Mouse (Mus musculus) right cerebral cortex, postnatal 10 days (tissue): ENCODE measurements at regions not wholly inside any gene's neighbourhood (a gene's known extent, or its start where the extent isn't known, plus 50 kb on each side); places are given as distances from the start of the nearest gene placed in this dataset.
"Not testable (repeated sequence)": the region's sequence is repeated elsewhere in the genome, so short reads cannot be mapped to it uniquely, and the experiment has no call there.

Experiments used
- DNase-seq, 2 experiments: peaks; one replicate each; pipeline ENCODE4 v3.0.0; 2021; ENCODE audit warnings: low spot score in 2 of 2

DNA sequence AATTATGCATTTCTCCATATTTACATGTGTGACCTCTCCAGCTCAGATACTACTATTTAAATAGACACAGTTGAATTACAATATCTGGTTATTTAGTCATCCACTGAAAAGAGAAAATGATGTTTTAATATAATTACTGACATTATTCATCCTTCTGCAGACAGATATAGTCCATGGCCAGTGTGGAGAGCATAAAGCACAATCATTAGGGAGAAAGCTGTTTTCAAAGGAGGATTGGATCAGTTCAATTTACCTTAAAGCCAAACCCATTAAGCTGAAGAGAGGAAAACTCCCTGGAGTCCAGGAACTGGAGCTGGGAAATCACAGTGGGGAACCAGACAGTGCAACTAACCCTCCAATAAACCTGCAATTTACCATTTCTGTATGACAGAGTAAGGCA, 339.8 kb upstream of the Rgs17 start:
- no peak for DNase-seq

GRCm38 (mm10) chr10:6265662-6266061, 343.5 kb upstream of the Rgs17 start:
- DNase-seq = no peak

DNA sequence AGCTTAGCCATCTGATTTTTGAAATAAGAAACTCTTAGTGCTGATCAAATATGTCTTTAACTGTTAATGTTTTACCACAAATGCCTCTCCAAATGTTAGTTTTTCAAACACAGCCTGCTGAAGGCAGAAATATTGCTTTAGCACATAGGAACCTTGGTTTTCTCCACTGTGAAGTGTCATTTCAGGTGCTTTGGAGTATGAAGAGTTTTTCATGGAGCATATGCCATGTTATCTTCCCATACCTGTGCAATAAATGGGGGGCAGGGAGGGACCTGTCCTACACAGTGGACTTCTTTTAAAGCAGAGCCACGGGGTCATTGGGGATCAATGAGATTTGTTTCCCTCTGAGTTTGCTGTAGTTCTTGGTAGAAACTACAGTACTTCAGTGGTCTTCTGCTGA, 369.2 kb upstream of the Rgs17 start:
- DNase-seq = no peak

DNA sequence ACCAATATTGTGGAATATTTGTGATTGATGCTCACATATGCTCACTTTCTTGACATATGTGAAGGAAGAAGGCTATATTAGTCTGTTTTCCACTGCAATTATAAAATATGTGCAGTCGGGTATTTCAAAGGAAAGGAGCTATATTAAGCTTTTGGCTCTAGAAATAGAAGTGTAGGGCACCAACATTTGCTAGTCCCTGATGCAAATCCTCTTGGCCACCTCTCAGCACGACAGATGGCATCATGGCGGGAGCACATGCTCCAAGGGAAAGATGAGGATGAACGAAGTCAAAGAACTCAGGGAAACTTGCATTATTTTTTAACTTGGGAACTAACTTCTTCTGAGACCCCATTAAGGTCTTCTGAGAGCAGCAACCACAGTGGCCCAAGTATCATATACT, 374.4 kb upstream of the Rgs17 start:
- DNase-seq = peak; percentile 80 to 83

DNA sequence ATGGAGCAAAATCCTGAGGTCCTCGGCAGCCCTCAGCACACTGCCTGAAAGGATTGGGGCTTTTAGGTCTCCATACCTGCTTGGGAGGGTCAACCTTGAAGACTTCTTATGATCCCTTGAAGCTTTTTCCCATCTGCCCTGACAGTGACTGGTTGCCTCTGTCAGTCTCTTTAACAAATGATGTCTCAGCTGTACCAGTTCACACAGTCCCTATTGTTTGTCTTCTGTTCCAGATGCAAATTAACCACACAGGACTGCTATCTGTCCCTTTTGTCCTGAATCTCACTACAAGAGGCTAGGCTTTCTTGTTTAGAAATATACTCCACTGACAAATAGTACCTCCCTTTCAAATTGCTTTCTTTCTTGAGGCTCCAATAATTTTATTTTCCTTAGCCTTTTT, 375.6 kb upstream of the Rgs17 start:
- DNase-seq = no peak

DNA sequence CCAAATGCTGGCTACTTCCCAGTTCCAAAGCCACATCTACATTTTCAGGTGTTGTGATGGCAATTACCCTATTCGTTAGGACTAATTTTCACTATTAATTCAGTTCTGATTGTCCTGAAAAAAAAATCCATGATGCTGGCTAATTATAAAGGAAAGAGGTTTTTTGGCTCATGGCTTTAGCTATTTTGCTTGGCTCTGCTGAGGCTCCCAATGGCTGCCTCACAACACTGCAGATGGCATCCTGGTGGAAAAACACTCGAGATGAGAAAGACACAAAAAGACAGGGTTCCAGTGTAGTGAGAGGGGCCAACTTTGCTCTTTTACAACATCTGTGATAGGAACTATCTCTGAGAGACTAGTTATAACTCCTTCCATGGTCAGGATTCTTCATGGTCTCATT, 376.5 kb upstream of the Rgs17 start:
- no peak for DNase-seq

DNA sequence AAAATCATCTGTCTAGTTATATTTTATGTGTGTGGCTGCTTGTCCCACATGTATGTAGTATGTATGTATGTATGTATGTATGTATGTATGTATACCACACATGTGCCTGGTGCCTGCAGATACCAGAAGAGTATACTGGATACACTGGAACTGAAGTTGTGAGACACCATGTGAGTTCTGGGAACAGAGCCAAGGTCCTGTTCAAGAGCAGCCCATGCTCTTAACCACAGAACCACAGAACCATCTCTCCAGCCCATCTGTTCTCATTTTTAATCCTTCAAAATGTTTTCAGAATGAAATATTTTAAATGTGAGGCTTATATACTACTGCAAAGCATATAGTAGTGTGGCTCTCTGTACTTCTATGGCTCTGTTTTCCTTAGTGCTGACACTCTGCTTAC, 379.3 kb upstream of the Rgs17 start:
- DNase-seq = peak in 1 of 2 experiments; percentile 32

DNA sequence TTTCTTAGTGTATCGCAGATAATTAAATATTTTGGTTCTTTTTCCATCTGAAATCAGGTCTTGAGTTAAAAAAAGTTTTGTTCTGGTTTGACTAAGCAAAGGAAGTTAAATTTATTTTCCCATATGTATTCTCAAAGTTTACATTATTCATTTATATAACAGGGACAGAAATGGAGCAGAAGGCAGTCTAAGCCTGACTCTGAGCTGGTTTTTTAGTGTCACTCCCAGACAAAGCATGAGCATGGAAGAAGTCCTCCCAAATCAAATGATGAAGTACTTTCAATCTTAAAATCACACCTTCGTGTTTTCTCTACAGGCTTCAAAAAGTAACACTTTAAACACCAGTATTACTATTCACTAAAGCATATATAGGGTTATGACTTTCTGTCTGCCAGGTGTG, 387.2 kb upstream of the Rgs17 start:
- no peak for DNase-seq

GRCm38 (mm10) chr10:6341572-6341971, 416.7 kb upstream of the Oprm1 start:
- DNase-seq = no peak

- not testable (repeated sequence) for DNase-seq
These were observed 409.1 kb upstream of the Oprm1 start for GRCm38 (mm10) chr10:6349216-6349615.

DNA sequence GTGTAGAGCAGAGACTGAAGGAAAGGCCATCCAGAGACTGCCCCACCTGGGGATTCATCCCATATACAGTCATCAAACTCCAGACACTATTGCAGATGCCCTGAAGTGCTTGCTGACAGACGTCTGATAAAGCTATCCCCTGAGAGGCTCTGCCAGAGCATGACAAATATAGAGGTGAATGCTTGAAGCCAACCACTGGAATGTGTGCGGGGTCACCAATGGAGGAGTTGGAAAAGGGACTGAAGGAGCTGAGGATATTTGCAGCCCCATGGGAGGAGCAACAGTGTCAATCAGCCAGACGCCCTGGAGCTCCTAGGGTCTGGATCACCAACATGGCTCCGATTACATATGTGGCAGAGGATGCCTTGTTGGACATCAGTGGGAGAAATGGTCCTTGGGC, 392.1 kb upstream of the Oprm1 start:
- no peak for DNase-seq

GRCm38 (mm10) chr10:6371666-6372065, 386.6 kb upstream of the Oprm1 start:
- DNase-seq = no peak

GRCm38 (mm10) chr10:6417336-6418105, 340.8 kb upstream of the Oprm1 start:
- not testable (repeated sequence) for DNase-seq

GRCm38 (mm10) chr10:6418234-6418633, 340.1 kb upstream of the Oprm1 start:
- DNase-seq = not testable (repeated sequence)

- no peak for DNase-seq
These were observed 292.5 kb upstream of the Oprm1 start for GRCm38 (mm10) chr10:6465824-6466223.

DNA sequence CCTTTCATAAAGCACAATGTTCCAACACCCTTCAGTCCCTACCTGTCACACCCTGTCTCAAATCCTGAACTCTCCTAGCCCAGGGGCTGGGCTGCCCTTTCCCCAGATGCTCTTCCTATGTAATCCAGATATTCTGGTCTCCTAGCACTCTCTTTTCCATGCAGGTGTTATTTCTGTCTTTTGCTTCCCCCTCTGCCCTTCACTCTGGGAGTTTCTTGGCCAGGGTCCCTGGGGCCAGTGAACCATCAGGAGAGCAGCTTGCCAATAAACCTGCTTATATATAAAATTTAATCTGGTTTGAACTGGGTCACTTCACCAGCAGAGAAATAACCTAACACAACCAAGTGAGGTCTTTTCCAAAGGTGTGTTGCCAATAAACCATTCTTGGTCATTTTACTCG, 278.0 kb upstream of the Oprm1 start:
- DNase-seq = no peak

GRCm38 (mm10) chr10:6488605-6489004, 269.7 kb upstream of the Oprm1 start:
- DNase-seq = no peak

- DNase-seq = no peak
These were observed 265.6 kb upstream of the Oprm1 start for GRCm38 (mm10) chr10:6492694-6493093.

DNA sequence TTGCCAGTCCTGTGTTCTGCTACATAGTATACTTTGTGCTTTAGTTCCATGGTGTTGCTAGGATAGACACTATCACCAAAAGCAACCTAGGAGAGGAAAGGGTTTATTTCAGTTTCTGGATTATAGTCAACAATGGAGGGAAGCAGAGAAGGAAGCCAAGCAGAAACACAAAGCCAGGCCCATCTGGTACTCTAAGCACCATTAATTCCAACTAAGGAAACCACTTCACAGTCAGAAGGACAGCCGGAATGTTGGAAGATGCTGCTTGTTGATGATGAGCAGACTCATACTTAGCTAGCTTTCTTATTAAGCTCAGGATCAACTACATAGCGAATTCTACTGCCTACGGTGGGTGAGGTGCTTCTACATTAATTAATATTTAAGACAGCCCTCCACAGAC, 263.2 kb upstream of the Oprm1 start:
- DNase-seq = no peak

DNA sequence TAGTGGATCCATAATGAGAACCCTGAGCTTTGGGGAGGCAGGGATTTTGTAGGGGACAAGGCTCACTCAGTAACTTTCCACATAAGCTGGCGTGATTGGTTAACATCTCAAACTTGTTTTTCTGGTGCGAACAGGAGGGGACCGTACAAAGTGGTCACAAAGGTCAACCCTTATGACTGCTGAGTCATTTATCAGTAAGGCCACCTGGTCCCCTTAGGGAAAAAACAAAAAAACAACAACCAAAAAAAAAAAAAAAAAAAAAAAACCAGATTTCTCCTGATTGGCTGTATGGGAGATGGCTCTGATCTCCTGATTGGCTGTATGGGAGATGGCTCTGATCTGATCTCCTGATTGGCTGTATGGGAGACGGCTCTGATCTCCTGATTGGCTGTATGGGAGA, 244.0 kb upstream of the Oprm1 start:
- DNase-seq = no peak

- DNase-seq = no peak
These were observed 195.8 kb upstream of the Oprm1 start for GRCm38 (mm10) chr10:6562516-6562915.

GRCm38 (mm10) chr10:6578616-6579015, 179.7 kb upstream of the Oprm1 start:
- DNase-seq = no peak

- DNase-seq = not testable (repeated sequence)
These were observed 172.5 kb upstream of the Oprm1 start for GRCm38 (mm10) chr10:6585821-6586220.

DNA sequence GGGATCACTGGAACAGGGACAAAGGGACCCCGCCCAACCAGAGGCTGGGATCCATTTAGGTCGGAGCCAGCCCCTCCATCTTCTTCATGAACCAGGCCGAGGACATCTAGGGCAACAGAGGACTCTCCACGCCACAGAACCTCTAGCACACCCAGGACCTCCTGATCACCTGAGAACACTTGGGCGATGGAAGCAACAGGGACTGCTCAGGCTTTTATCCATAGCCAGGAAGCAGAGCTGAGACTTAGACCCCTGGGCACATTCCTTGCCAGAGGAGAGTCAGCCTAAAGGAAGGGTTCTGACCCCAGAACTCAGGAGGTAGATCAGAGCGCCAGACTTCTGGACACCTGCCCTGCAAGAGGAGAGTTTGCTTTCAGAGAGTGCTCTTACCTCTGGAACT, 168.1 kb upstream of the Oprm1 start:
- no peak for DNase-seq
